Mouse (Mus musculus) left cerebral cortex, adult 2 months (tissue): ENCODE results near the gene Nxph1. TPM values are rescaled to one million over a fixed set of nuclear protein-coding genes. Genes with fewer than 3 reads are reported as not detected.

ENCODE experiments used
- DNase-seq, 2 experiments: peaks; one replicate each; pipeline ENCODE4 v3.0.0; 2021 to 2022; ENCODE audit warnings: low spot score in 2 of 2, mixed read lengths in 1 of 2; ENCODE audit errors: extremely low spot score in 1 of 2
- H3K27ac ChIP-seq: fragments of 200-600 bp; 2 replicates; pipeline ENCODE4 v1.8.1; 2022
- H3K4me3 ChIP-seq: fragments of 200-600 bp; 2 replicates; pipeline ENCODE4 v1.8.1; 2022
- CTCF ChIP-seq: fragments of 200-600 bp; IDR thresholded peaks from 2 replicates; pipeline ENCODE4 v1.8.1; 2022; ENCODE audit warnings: antibody characterized with exemption, mild to moderate bottlenecking, moderate library complexity
- intact Hi-C: fragments of 180-260 bp; cut with DNase I; formaldehyde crosslinking; loops from one replicate; pipeline ENCODE4 v1.15.1; 2025
- total RNA-seq, 2 experiments: library from RNA; stranded (reverse); gene quantifications; 2 replicates each; pipeline ENCODE4 v1.2.3; 2021

Nxph1 gene
- total RNA-seq, 2 experiments from 2014 or later = 41.0 to 44.1 TPM

GRCm38 (mm10) chr6:9210730-9211129 is 262.5 kb downstream of the Nxph1 start:
- DNase-seq = no peak
- H3K27ac ChIP-seq = no peak overlapping the region
- no peak for TF ChIP-seq CTCF
- intact Hi-C loops = no loop called here
- H3K4me3 ChIP-seq = no peak overlapping the region

- no peak overlapping the region for H3K27ac ChIP-seq
- H3K4me3 ChIP-seq = no peak overlapping the region
- intact Hi-C loops = no loop called here
- no peak for DNase-seq
- no peak for TF ChIP-seq CTCF
These were observed 272.7 kb downstream of the Nxph1 start for GRCm38 (mm10) chr6:9220724-9221453.

GRCm38 (mm10) chr6:9234802-9235201 is 286.6 kb downstream of the Nxph1 start:
- DNase-seq = no peak
- intact Hi-C loops = loop anchor here (5.0 kb wide), 1 partner anchor 283 kb away; no protein-coding TSS in a partner anchor
- H3K4me3 ChIP-seq = no peak overlapping the region
- no peak overlapping the region for H3K27ac ChIP-seq
- peak; percentile 55 for TF ChIP-seq CTCF

GRCm38 (mm10) chr6:9267998-9268397 is 319.8 kb downstream of the Nxph1 start:
- DNase-seq = no peak
- no peak for TF ChIP-seq CTCF
- intact Hi-C loops = no loop called here
- no peak overlapping the region for H3K27ac ChIP-seq
- H3K4me3 ChIP-seq = no peak overlapping the region

Other genes with a start within 250 kb of the Nxph1 start
- 10 to 100 TPM; 65.4 to 72.6 TPM for gene Ica1, start 169.9 kb upstream of the Nxph1 start, total RNA-seq